ENCODE assay signal across 13 mouse cellular contexts in genomic region chr2:35735001-35735400, GRCm38 (mm10).
DNase-seq lines count a peak whose midpoint lies in the region; ATAC-seq and TF ChIP-seq lines count a peak whose summit lies in the region.
"Had no signal": no experiment of that assay in that cellular context is flagged by ENCODE, and none has a peak within 500 bp of the region (broad histone marks: within the 10 kb centered on the region; RNA-seq: fewer than 3 reads in every experiment).

No protein-coding gene starts in this region.

- TF ChIP-seq POLR2A in cortical plate, adult 2 months (IDR thresholded peaks at IDR 0.05; ENCODE audit: extremely low read depth, insufficient read depth, low read length), result no peak

- H3K9me3 ChIP-seq in liver, postnatal 0 days (ENCODE audit: low read length), result no peaks in the 10 kb centered on the region
- H3K9me3 ChIP-seq in liver, embryonic 12.5 days (replicated peaks), result no peaks in the 10 kb centered on the region

- no peaks in the 10 kb centered on the region for H3K27me3 ChIP-seq in liver, postnatal 0 days (ENCODE audit: insufficient read depth, low read length)
- no peaks in the 10 kb centered on the region for H3K27me3 ChIP-seq in liver, embryonic 12.5 days (replicated peaks)
- H3K27me3 ChIP-seq: embryonic facial prominence, embryonic 13.5 days; liver, embryonic 13.5 days had no signal

- H3K36me3 ChIP-seq in liver, postnatal 0 days (replicated peaks; ENCODE audit: insufficient read depth, low read length), result no peaks in the 10 kb centered on the region
- H3K36me3 ChIP-seq in liver, embryonic 12.5 days, result no peaks in the 10 kb centered on the region

- peak; percentile 49 to 69 for DNase-seq in cerebellum, postnatal 14 days
- DNase-seq in cerebellum, postnatal 36 days, result no peak
- no peak for DNase-seq in liver, postnatal 0 days
- DNase-seq in B cell, adult 2 months, result peak; percentile 41 to 53
- no peak for DNase-seq in left cerebral cortex, postnatal 36 days (ENCODE audit: low spot score in 2 of 2)
- DNase-seq in left cerebral cortex, postnatal 10 days (ENCODE audit: extremely low spot score in 1 of 2, low spot score in 2 of 2), result no peak
- DNase-seq: adrenal gland, adult 2 months; heart, postnatal 36 days; liver, embryonic 13.5 days; retina, postnatal 1 day had no signal

- WGBS in liver, postnatal 0 days (ENCODE audit: insufficient replicate concordance), result 93% methylated on average over 2 of the region's 2 CpGs
- WGBS in liver, embryonic 12.5 days (ENCODE audit: insufficient replicate concordance), result 90% methylated on average over 2 of the region's 2 CpGs

- intact Hi-C loops in left cerebral cortex, postnatal 36 days (cut with DNase I), result no loop called here
- intact Hi-C loops in left cerebral cortex, postnatal 10 days (cut with DNase I), result no loop called here

- H3K9ac ChIP-seq in liver, postnatal 0 days (replicated peaks), result no peak overlapping the region
- no peak overlapping the region for H3K9ac ChIP-seq in liver, embryonic 12.5 days
- H3K9ac ChIP-seq: embryonic facial prominence, embryonic 13.5 days; liver, embryonic 13.5 days had no signal

- H3K27ac ChIP-seq in liver, postnatal 0 days (ENCODE audit: low read depth), result no peak overlapping the region
- H3K27ac ChIP-seq in liver, embryonic 12.5 days, result no peak overlapping the region
- H3K27ac ChIP-seq in cortical plate, adult 2 months (ENCODE audit: insufficient read depth, low read length), result no peak overlapping the region
- H3K27ac ChIP-seq: embryonic facial prominence, embryonic 13.5 days; liver, embryonic 13.5 days had no signal

- ATAC-seq in liver, postnatal 0 days, result no peak
- no peak for ATAC-seq in liver, embryonic 12.5 days

- peak; percentile 51 for TF ChIP-seq CTCF in liver, postnatal 0 days (IDR thresholded peaks at IDR 0.05; ENCODE audit: low read depth)
- peak; percentile 28 for TF ChIP-seq CTCF in cortical plate, adult 2 months (IDR thresholded peaks at IDR 0.05; ENCODE audit: extremely low read depth, insufficient read depth, low read length)

- H3K4me2 ChIP-seq in liver, postnatal 0 days (ENCODE audit: low read depth, low read length), result no peak overlapping the region
- no peak overlapping the region for H3K4me2 ChIP-seq in liver, embryonic 12.5 days
- H3K4me2 ChIP-seq: embryonic facial prominence, embryonic 13.5 days; liver, embryonic 13.5 days had no signal

- H3K4me3 ChIP-seq in liver, postnatal 0 days (ENCODE audit: low read depth, low read length), result no peak overlapping the region
- no peak overlapping the region for H3K4me3 ChIP-seq in liver, embryonic 12.5 days
- H3K4me3 ChIP-seq in cortical plate, adult 2 months (ENCODE audit: insufficient read depth, low read length), result no peak overlapping the region
- H3K4me3 ChIP-seq: embryonic facial prominence, embryonic 13.5 days; liver, embryonic 13.5 days had no signal

- peaks cover 5% of the 10 kb centered on the region; the same call in 1 of the 2 replicates for H3K4me1 ChIP-seq in liver, postnatal 0 days (ENCODE audit: insufficient read depth)
- H3K4me1 ChIP-seq in liver, embryonic 12.5 days, result no peaks in the 10 kb centered on the region
- 0 out of 2 replicates have a peak, but pooled peaks cover 2% of the 10 kb centered on the region for H3K4me1 ChIP-seq in cortical plate, adult 2 months (ENCODE audit: control insufficient read depth, insufficient read depth, low read length)

- TF ChIP-seq EP300 in liver, postnatal 0 days (IDR thresholded peaks at IDR 0.05; ENCODE audit: low read depth), result no peak

Comparison
In these comparisons a context has a peak if more than half of its experiments do, and no peak if none do; other contexts are left out.
1. DNase-seq: peak in cerebellum, postnatal 14 days (2 of 2) and B cell, adult 2 months (2 of 2); none in cerebellum, postnatal 36 days (0 of 2), liver, postnatal 0 days (single experiment), left cerebral cortex, postnatal 36 days (0 of 2) and left cerebral cortex, postnatal 10 days (0 of 2).